Mouse (Mus musculus) CH12F3 (cell line): ENCODE data around the gene 0610030E20Rik.

Source experiments
- in situ Hi-C: fragments of 300-500 bp; cut with MboI; formaldehyde crosslinking; loops from 2 replicates; pipeline ENCODE4 v1.14.3; 2020; ENCODE audit warnings: low sequenced_read_pairs

0610030E20Rik gene

GRCm38 (mm10) chr6:72367460-72367974 lies 20.4 kb downstream of the 0610030E20Rik start:
- in situ Hi-C loops = no loop called here

- in situ Hi-C loops = no loop called here
These were observed 22.4 kb downstream of the 0610030E20Rik start for GRCm38 (mm10) chr6:72369557-72369956.

GRCm38 (mm10) chr6:72370091-72370490 lies 23.0 kb downstream of the 0610030E20Rik start:
- in situ Hi-C loops = no loop called here

GRCm38 (mm10) chr6:72371147-72371546 lies 24.0 kb downstream of the 0610030E20Rik start:
- in situ Hi-C loops = no loop called here

- in situ Hi-C loops = no loop called here
These were observed 24.5 kb downstream of the 0610030E20Rik start for GRCm38 (mm10) chr6:72371571-72371970.

GRCm38 (mm10) chr6:72373184-72373583 lies 26.1 kb downstream of the 0610030E20Rik start:
- in situ Hi-C loops = no loop called here

- in situ Hi-C loops = no loop called here
These were observed 27.1 kb downstream of the 0610030E20Rik start for GRCm38 (mm10) chr6:72374206-72374605.

GRCm38 (mm10) chr6:72374820-72375563 lies 27.9 kb downstream of the 0610030E20Rik start:
- in situ Hi-C loops = no loop called here

GRCm38 (mm10) chr6:72378510-72379234 lies 31.6 kb downstream of the 0610030E20Rik start:
- in situ Hi-C loops = no loop called here

GRCm38 (mm10) chr6:72379377-72380130 lies 32.4 kb downstream of the 0610030E20Rik start:
- in situ Hi-C loops = no loop called here

- in situ Hi-C loops = no loop called here
These were observed 33.1 kb downstream of the 0610030E20Rik start, which contains the start of gene Vamp5 for GRCm38 (mm10) chr6:72380131-72380770. Gene Vamp5, minus strand, starts transcription at chr6:72380468.

GRCm38 (mm10) chr6:72382494-72382893 lies 35.4 kb downstream of the 0610030E20Rik start:
- in situ Hi-C loops = no loop called here

- in situ Hi-C loops = no loop called here
These were observed 36.2 kb downstream of the 0610030E20Rik start for GRCm38 (mm10) chr6:72383142-72383820.

- in situ Hi-C loops = no loop called here
These were observed 36.8 kb downstream of the 0610030E20Rik start for GRCm38 (mm10) chr6:72383952-72384351.

- in situ Hi-C loops = no loop called here
These were observed 38.1 kb downstream of the 0610030E20Rik start for GRCm38 (mm10) chr6:72385258-72385657.

- in situ Hi-C loops = no loop called here
These were observed 39.4 kb downstream of the 0610030E20Rik start for GRCm38 (mm10) chr6:72386561-72386960.

GRCm38 (mm10) chr6:72387816-72388215 lies 40.7 kb downstream of the 0610030E20Rik start:
- in situ Hi-C loops = no loop called here

- in situ Hi-C loops = no loop called here
These were observed 41.1 kb downstream of the 0610030E20Rik start for GRCm38 (mm10) chr6:72388266-72388665.

GRCm38 (mm10) chr6:72388791-72389329 lies 41.7 kb downstream of the 0610030E20Rik start:
- in situ Hi-C loops = no loop called here

- in situ Hi-C loops = no loop called here
These were observed 42.4 kb downstream of the 0610030E20Rik start for GRCm38 (mm10) chr6:72389471-72389940.
